Mouse (Mus musculus) common myeloid progenitor, adult 5-6 weeks (primary cell): ENCODE results near the gene Chpf2. TPM values are rescaled to one million over a fixed set of nuclear protein-coding genes. Genes with fewer than 3 reads are reported as not detected.

Experiments used
- ATAC-seq: replicated peaks from 2 replicates; pipeline ENCODE4 v1.8.0; 2016; ENCODE audit warnings: low read depth, mild to moderate bottlenecking, moderate TSS enrichment, inconsistent platforms; ENCODE audit not compliant: poor library complexity, severe bottlenecking
- total RNA-seq: library from RNA; stranded (forward); fragments of 200-1000, 187-1606 nt; gene quantifications from 2 replicates; pipeline ENCODE4 v1.2.3, GENCODE M21; 2017

Gene Chpf2
- total RNA-seq, 1 experiment from 2014 or later = 12.3 TPM

DNA sequence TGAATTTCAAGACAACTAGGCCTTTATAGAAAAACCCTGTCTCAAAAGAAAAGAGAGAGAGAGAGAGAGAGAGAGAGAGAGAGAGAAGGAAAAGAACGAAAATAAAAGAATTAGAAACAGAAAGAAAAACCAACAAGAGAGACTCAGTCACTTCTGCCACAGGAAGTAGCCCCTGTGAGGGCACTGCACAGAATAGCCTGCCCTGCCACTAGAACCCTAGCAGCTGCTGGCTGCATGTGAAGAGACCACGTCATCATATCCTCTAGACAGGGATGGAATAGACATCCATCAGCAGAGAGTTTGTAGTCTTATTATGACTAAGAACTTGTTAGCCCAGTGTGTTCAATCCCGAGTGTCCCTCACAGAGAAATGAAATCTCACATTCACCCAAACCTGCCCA, 43.2 kb downstream of the Chpf2 start:
- no peak for ATAC-seq

DNA sequence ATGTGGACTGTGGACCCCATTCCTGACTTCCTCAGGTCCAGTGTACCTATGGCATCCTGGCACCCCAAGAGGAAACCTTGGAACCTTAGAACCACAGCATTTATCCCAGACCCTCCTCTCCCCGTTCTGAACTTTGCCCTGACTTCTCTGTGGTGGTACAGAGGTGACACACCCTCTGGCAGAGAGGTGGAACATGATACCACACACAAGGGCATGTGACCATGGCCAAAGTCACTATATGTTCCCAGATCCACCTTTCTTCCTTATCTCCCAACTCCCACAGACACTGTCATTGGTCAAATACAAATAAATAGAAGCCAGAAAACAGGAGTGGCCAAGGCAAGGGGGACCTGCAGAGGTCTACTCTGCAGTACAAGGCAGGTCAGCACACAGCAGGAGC, 48.6 kb downstream of the Chpf2 start:
- no peak for ATAC-seq

GRCm38 (mm10) chr5:24635526-24636141, 49.1 kb downstream of the Chpf2 start:
- ATAC-seq = no peak

- ATAC-seq = no peak
Observed at GRCm38 (mm10) chr5:24636987-24637386, 50.4 kb downstream of the Chpf2 start.

DNA sequence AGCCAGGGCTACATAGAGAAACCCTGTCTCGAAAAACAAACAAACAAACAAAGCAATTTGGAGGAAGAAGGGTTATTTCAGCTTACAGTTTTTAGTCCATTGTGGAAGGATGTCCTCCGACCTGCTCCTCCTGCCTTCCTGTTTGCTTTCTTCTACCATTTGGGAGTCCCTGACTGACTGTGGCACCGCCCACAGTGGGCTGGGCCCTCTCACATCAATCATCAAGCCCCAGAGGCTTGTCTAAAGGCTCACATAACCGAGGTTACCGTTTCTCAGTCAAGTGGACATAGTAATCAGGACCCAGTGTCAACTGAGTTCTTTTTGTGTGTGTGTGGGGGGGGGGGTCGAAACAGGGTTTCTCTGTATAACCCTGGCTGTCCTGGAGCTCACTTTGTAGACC, 51.6 kb downstream of the Chpf2 start:
- ATAC-seq = no peak

GRCm38 (mm10) chr5:24639081-24639480, 52.5 kb downstream of the Chpf2 start:
- ATAC-seq = no peak

Other genes with a start within 250 kb of the Chpf2 start
- gene Kcnh2, start 235.1 kb upstream of the Chpf2 start, total RNA-seq = 0.41 and 0.49 TPM in 2 replicates
- 0.05 TPM in 1 of 2 replicates, not detected in the other for gene Nos3, start 221.9 kb upstream of the Chpf2 start, total RNA-seq
- gene Atg9b, start 194.6 kb upstream of the Chpf2 start, total RNA-seq = 0.78 and 4.5 TPM in 2 replicates
- 11.5 and 32.2 TPM in 2 replicates for gene Abcb8, start 193.1 kb upstream of the Chpf2 start, total RNA-seq
- gene Asic3, start 173.3 kb upstream of the Chpf2 start, total RNA-seq = not detected in 2 replicates
- gene Cdk5, start 163.2 kb upstream of the Chpf2 start, total RNA-seq = 13.9 and 14.3 TPM in 2 replicates
- 18.9 and 35.9 TPM in 2 replicates for gene Slc4a2, start 162.9 kb upstream of the Chpf2 start, total RNA-seq
- gene Fastk, start 141.5 kb upstream of the Chpf2 start, total RNA-seq = 19.0 and 30.9 TPM in 2 replicates
- gene Tmub1, start 138.9 kb upstream of the Chpf2 start, total RNA-seq = 9.1 and 9.5 TPM in 2 replicates
- gene Agap3, start 134.6 kb upstream of the Chpf2 start, total RNA-seq = 23.6 and 35.8 TPM in 2 replicates
- gene Gbx1, start 59.5 kb upstream of the Chpf2 start, total RNA-seq = not detected in 2 replicates
- 0.69 TPM in 1 of 2 replicates, not detected in the other for gene Asb10, start 45.8 kb upstream of the Chpf2 start, total RNA-seq
- gene 4931409K22Rik, start 29.9 kb upstream of the Chpf2 start, total RNA-seq = not detected in 2 replicates
- gene Abcf2, start 9.3 kb upstream of the Chpf2 start, total RNA-seq = 107 and 119 TPM in 2 replicates
- gene Smarcd3, start 37.7 kb downstream of the Chpf2 start, total RNA-seq = 0.09 TPM in 1 of 2 replicates, not detected in the other
- gene Nub1, start 98.8 kb downstream of the Chpf2 start, total RNA-seq = 44.9 and 49.0 TPM in 2 replicates
- gene Wdr86, start 144.0 kb downstream of the Chpf2 start, total RNA-seq = 0.64 and 1.8 TPM in 2 replicates
- 12.2 TPM in 1 of 2 replicates, not detected in the other for gene Crygn, start 171.3 kb downstream of the Chpf2 start, total RNA-seq